Mouse (Mus musculus) R1 (cell line): ENCODE data around the gene Ifnk.

ENCODE experiments used
- DNase-seq: peaks from one replicate; pipeline ENCODE4 v3.0.0-alpha.2; 2018; ENCODE audit warnings: low read depth, low spot score

The Ifnk gene

GRCm38 (mm10) chr4:35189794-35190193 lies 37.9 kb downstream of the Ifnk start:
- no peak for DNase-seq

- DNase-seq = peak; percentile 88
Measured at GRCm38 (mm10) chr4:35192725-35193124, 40.9 kb downstream of the Ifnk start.

- DNase-seq = no peak
Measured at GRCm38 (mm10) chr4:35201700-35202099, 49.8 kb downstream of the Ifnk start.
